Mouse (Mus musculus) megakaryocyte, embryonic 14.5 days (primary cell): Measurements from ENCODE around the gene Nt5e.

ENCODE experiments used
- FLI1 ChIP-seq: IDR thresholded peaks from 2 replicates; pipeline ENCODE4 v1.6.1; 2012; ENCODE audit warnings: low read length, inconsistent platforms, mixed read lengths
- GATA1 ChIP-seq: IDR thresholded peaks from 3 replicates; pipeline ENCODE4 v1.6.1; 2012; ENCODE audit warnings: mixed read lengths, low read length, inconsistent platforms, borderline replicate concordance

GRCm38 (mm10) chr9:88388826-88389225, 61.8 kb downstream of the Nt5e start:
- TF ChIP-seq GATA1 (no peak), FLI1 (no peak)
